In genomic region chr3:98084061-98084655, GRCm38 (mm10) we compare ENCODE assay signal across 14 mouse cellular contexts.
DNase-seq lines count a peak whose midpoint lies in the region; ATAC-seq lines count a peak whose summit lies in the region.
"Had no signal": no experiment of that assay in that cellular context is flagged by ENCODE, and none has a peak within 500 bp of the region (broad histone marks: within the 10 kb centered on the region; RNA-seq: fewer than 3 reads in every experiment).

No protein-coding gene starts in this region.

- H3K4me2 ChIP-seq in forebrain, embryonic 14.5 days (ENCODE audit: low read length), result no peak overlapping the region
- H3K4me2 ChIP-seq in forebrain, embryonic 13.5 days, result no peak overlapping the region
- no peak overlapping the region for H3K4me2 ChIP-seq in limb, embryonic 13.5 days (replicated peaks)
- H3K4me2 ChIP-seq: heart, embryonic 11.5 days; lung, embryonic 14.5 days; stomach, embryonic 15.5 days had no signal

- no peaks in the 10 kb centered on the region for H3K4me1 ChIP-seq in forebrain, embryonic 14.5 days (ENCODE audit: control insufficient read depth, insufficient read depth, low read length)
- peaks cover 10% of the 10 kb centered on the region for H3K4me1 ChIP-seq in forebrain, embryonic 13.5 days
- peaks cover 70% of the 10 kb centered on the region for H3K4me1 ChIP-seq in limb, embryonic 13.5 days

- WGBS in forebrain, embryonic 14.5 days, result 74% methylated on average over 8 of the region's 8 CpGs
- 74% methylated on average over 8 of the region's 8 CpGs for WGBS in forebrain, embryonic 13.5 days
- 48% methylated on average over 8 of the region's 8 CpGs for WGBS in limb, embryonic 13.5 days

- H3K4me3 ChIP-seq in forebrain, embryonic 14.5 days (ENCODE audit: low read depth, low read length), result no peak overlapping the region
- no peak overlapping the region for H3K4me3 ChIP-seq in forebrain, embryonic 13.5 days
- no peak overlapping the region for H3K4me3 ChIP-seq in limb, embryonic 13.5 days
- H3K4me3 ChIP-seq: stomach, embryonic 15.5 days had no signal

- H3K36me3 ChIP-seq in forebrain, embryonic 14.5 days (ENCODE audit: control insufficient read depth, insufficient read depth, low read length), result peaks cover 3% of the 10 kb centered on the region; the same call in 1 of the 2 replicates
- peaks cover 39% of the 10 kb centered on the region for H3K36me3 ChIP-seq in forebrain, embryonic 13.5 days (ENCODE audit: poor library complexity, severe bottlenecking)
- H3K36me3 ChIP-seq in limb, embryonic 13.5 days, result peaks cover 46% of the 10 kb centered on the region

- H3K9me3 ChIP-seq in forebrain, embryonic 14.5 days (replicated peaks; ENCODE audit: control insufficient read depth, low read length), result no peaks in the 10 kb centered on the region
- no peaks in the 10 kb centered on the region for H3K9me3 ChIP-seq in forebrain, embryonic 13.5 days (replicated peaks)
- H3K9me3 ChIP-seq in limb, embryonic 13.5 days, result no peaks in the 10 kb centered on the region
- H3K9me3 ChIP-seq: stomach, embryonic 15.5 days had no signal

- DNase-seq in forebrain, embryonic 14.5 days (ENCODE audit: low spot score), result no peak
- DNase-seq in spleen, postnatal 36 days (ENCODE audit: low spot score in 2 of 2), result peak; percentile 19 to 25
- no peak for DNase-seq in spleen, postnatal 10 days (ENCODE audit: low spot score in 2 of 2)
- peak; percentile 17 for DNase-seq in thymus, postnatal 25 days
- no peak for DNase-seq in Muller cell, postnatal 12 days (ENCODE audit: inconsistent ontology term)
- DNase-seq in kidney, adult 9 months, result no peak
- DNase-seq: cerebellum, adult 9-11 months; kidney, postnatal 36 days; lung, embryonic 14.5 days had no signal

- 0 out of 2 replicates have a peak overlapping the region, but pooled peaks have one; percentile 14 for H3K27ac ChIP-seq in forebrain, embryonic 14.5 days (ENCODE audit: low read depth, low read length)
- H3K27ac ChIP-seq in forebrain, embryonic 13.5 days, result no peak overlapping the region
- H3K27ac ChIP-seq in limb, embryonic 13.5 days, result peak overlapping the region; percentile 53; the same call in 1 of the 2 replicates

- no peaks in the 10 kb centered on the region for H3K27me3 ChIP-seq in forebrain, embryonic 14.5 days (replicated peaks; ENCODE audit: control insufficient read depth, insufficient read depth, low read length)
- no peaks in the 10 kb centered on the region for H3K27me3 ChIP-seq in forebrain, embryonic 13.5 days
- no peaks in the 10 kb centered on the region for H3K27me3 ChIP-seq in limb, embryonic 13.5 days
- H3K27me3 ChIP-seq: stomach, embryonic 15.5 days had no signal

- 0 out of 2 replicates have a peak, but pooled peaks have one; percentile 10 for ATAC-seq in forebrain, embryonic 14.5 days
- no peak for ATAC-seq in forebrain, embryonic 13.5 days
- ATAC-seq in limb, embryonic 13.5 days (ENCODE audit: low FRiP score, low read depth), result no peak
- ATAC-seq: forebrain, embryonic 16.5 days had no signal

- H3K9ac ChIP-seq in forebrain, embryonic 14.5 days (ENCODE audit: low read length), result no peak overlapping the region
- no peak overlapping the region for H3K9ac ChIP-seq in forebrain, embryonic 13.5 days
- peak overlapping the region; percentile 8; the same call in 1 of the 2 replicates for H3K9ac ChIP-seq in limb, embryonic 13.5 days
- H3K9ac ChIP-seq: lung, embryonic 14.5 days; stomach, embryonic 15.5 days had no signal

Comparison
In these comparisons a context has a peak if more than half of its experiments do, and no peak if none do; other contexts are left out.
1. DNase-seq: peak in spleen, postnatal 36 days (2 of 2) and thymus, postnatal 25 days (single experiment); none in forebrain, embryonic 14.5 days (single experiment), spleen, postnatal 10 days (0 of 2), Muller cell, postnatal 12 days (single experiment) and kidney, adult 9 months (single experiment).